26 mouse cellular contexts compared by ENCODE assay signal in genomic region chr10:90649681-90650080, GRCm38 (mm10).
"Had no signal": no experiment of that assay in that cellular context is flagged by ENCODE, and none has a peak within 500 bp of the region (broad histone marks: within the 10 kb centered on the region; RNA-seq: fewer than 3 reads in every experiment).

No protein-coding gene starts in this region.

- H3K4me3 ChIP-seq: gastrocnemius, adult 2 months; heart, adult 2 months; heart, embryonic 13.5 days; heart, embryonic 15.5 days; hindbrain, embryonic 10.5 days; hindbrain, embryonic 12.5 days; kidney, embryonic 15.5 days; limb, embryonic 13.5 days; limb, embryonic 15.5 days; liver, embryonic 12.5 days had no signal

- DNase-seq: gastrocnemius, adult 2 months; gastrocnemius, postnatal 10 days; gastrocnemius, postnatal 25 days; heart, adult 2 months; heart, postnatal 14 days; heart, postnatal 36 days; kidney, adult 11 months; kidney, adult 2 months; kidney, adult 9 months; kidney, postnatal 14 days; kidney, postnatal 36 days; layer of hippocampus, postnatal 36 days; left cerebral cortex, postnatal 4 days had no signal

- H3K27ac ChIP-seq: gastrocnemius, adult 2 months; heart, adult 2 months; heart, embryonic 13.5 days; heart, embryonic 15.5 days; hindbrain, embryonic 10.5 days; hindbrain, embryonic 12.5 days; hindbrain, embryonic 14.5 days; hindbrain, postnatal 0 days; kidney, embryonic 15.5 days; kidney, postnatal 0 days; limb, embryonic 13.5 days; limb, embryonic 15.5 days; liver, embryonic 12.5 days; liver, embryonic 14.5 days had no signal

- ATAC-seq: hindbrain, postnatal 0 days; intestine, embryonic 16.5 days; liver, embryonic 12.5 days had no signal
